Mouse (Mus musculus) embryo, embryonic 10 days (tissue): ENCODE results near the gene Snapc5.
"Not testable (repeated sequence)": the region's sequence is repeated elsewhere in the genome, so short reads cannot be mapped to it uniquely, and the experiment has no call there.

Experiments
- DNase-seq: peaks from one replicate; pipeline ENCODE4 v3.0.0-alpha.2; 2015; ENCODE audit warnings: low spot score

The Snapc5 gene

DNA sequence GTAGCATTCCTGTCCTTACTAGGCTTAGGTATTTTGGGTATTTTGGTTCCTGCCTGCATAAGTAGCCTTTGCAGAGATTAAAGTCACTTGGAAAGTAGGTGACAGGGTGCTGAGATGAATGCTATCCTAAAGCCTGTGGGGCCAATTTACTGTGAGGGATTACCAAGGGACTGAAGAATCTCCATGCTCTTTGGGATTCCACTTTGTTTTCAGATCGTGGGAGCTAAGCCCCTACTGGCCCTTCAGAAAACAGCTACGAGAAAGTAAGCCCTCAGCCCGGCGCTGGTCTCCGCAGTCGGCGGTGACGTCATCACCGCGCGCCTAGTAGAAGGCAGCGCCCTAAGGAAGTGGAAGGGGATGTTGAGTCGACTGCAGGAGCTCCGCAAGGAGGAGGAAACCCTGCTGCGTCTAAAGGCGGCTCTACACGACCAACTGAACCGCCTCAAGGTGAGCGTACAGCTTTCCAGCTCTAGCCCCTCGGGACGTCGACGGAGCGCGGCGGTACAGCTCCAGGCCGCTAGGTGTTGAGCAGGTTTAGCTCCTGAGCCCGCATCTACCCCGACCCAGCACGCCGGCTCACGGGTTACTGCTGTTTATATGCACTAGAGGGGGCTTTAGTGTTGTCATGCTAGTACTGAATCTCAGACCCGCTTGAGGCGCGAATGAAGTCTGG is at the start of gene Snapc5:
TSS of gene Snapc5 (plus strand) at position 301 of the 673 bp plus-strand sequence.
- DNase-seq, result peak; percentile 98

DNA sequence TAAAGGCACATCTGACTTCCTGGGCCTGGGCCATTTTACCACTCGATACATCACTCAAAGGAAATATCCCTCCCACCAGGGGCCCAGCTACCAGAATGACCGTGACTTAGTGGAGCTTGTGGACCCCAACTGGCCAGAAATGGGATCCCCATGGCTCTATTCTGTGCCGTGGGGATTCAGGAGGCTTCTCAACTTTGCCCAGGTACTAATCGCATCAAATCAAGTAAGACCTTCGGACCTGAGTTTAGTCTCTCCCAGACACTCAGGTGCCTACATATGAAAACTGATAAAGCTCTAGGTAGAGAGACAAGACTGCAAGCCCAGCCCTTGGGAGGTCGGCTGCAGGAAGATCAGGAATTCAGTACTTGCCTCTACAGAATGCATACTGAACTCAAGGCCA is 47.5 kb upstream of the Snapc5 start:
- DNase-seq, result no peak

DNA sequence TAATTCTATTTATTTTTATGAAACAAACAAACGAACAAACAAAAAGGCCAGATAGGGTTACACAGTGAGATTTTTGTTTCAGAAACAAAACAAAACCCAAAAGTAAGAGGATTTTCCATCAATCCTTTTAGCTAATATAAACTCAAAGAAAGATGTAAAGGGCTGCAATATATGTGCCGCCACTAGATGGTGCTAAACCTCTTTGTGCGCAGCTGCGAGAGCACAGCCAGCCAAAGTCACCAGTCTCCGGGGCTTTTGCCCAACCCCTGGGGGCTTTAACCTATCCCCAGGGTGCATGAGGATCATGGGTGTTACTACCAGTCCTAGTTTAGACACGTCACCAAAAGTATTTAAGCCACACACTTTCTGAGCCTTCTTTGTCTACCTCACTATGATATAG is 40.2 kb upstream of the Snapc5 start:
- DNase-seq, result peak; percentile 23

- DNase-seq, result no peak
Observed at GRCm38 (mm10) chr9:64139879-64140278, 39.2 kb upstream of the Snapc5 start.

DNA sequence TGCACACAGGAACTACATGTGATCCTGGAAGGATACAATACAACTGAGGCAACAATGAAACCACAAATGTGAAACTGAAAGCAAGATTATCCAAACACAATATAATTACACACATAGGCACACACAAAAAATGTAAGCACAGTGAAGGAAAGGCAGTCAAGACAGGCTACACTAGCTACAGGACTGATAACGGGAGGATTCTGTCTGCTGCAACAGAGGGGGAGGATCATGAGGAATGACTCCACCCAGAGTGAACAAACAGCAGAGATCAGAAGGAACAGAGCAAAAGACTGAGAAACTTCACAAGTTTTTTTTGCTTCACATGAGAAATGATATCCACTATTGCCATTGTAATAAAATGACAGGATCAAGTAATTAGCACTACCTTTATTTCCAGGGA is 22.4 kb upstream of the Snapc5 start:
- no peak for DNase-seq

DNA sequence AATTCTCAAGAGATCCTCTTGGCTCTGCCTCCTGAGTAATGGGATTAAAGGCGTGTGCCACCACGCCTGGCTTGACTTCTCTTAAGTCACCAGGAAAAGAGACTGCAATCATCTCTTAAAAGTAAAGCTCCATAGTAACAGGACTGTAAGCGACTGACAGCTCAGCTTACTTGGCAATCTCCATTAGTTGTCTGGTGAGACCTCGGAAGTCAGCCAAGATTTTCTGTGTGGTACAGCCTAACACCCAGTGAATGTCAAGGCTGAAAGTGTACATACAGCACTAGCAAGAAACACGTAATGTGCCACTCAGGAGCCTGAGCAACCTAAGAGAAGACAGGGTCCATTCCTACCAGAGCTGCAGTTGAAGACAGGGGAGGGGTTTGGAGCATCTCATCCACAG is 18.6 kb upstream of the Snapc5 start:
- no peak for DNase-seq

- DNase-seq, result not testable (repeated sequence)
Observed at GRCm38 (mm10) chr9:64169967-64170366, 9.1 kb upstream of the Snapc5 start.

DNA sequence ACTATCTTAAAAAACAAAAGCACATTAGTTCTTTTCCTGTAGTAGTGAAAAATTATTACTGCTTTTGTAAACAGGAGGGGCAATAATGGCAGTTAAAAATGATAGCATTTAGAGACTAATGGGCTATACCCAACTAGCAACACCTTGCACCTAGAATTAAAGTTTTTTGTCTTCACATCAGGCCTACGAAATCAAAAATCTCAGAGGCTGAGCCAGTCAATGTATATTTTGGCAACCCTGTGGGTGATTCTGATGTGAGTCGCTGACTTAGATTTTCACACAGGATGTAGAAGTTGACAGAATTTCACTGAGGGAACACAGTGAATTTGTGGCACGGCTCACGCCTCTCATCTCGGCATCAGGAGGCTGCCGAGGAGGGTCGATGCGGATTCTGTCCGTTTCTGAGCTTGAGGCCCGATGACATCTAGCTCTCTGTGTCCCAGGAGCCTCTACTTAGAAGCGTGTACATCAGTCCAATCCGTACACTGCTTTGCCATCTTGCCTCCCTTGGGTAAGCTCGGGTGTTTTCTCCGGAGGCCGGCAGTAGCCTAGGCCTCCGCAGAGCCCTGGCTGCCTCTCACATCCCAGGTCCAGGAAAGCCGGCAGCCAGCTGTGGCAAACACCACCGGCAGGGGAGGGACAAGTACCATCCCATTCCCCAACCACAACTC is 6.8 kb upstream of the Snapc5 start:
- DNase-seq, result no peak

- DNase-seq, result peak; percentile 93
Observed at GRCm38 (mm10) chr9:64172816-64173665, 6.0 kb upstream of the Snapc5 start, which contains the start of the genes Zwilch and Rpl4. Gene Zwilch, minus strand, starts transcription at chr9:64173104. Gene Rpl4, plus strand, starts transcription at chr9:64173375.

DNA sequence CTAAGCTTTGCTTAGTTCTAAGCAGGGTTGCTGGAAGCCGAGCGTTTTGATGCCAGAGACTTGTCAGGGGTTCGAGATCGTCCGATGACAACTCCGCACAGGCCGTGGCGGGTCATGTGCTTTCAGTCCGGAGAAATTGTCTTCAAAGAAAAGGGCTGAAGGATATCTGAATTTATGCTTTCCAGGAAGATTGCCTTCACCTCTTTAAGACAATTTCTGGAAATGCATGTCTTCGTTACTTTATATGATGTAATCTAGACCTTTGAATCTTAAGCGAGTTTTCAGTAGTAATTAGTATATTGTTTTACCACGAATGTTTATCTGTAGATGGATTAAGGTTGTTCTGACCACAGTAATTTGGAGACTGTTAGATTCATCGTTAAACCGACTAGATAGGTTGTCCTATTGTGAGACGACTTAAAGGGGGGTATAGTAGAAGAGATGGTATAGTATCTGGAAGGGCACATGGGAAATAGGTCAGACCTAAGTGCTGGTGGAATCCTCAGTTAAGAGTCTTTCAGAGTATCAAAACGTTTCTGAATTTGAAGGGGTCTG is 5.3 kb upstream of the Snapc5 start:
- DNase-seq, result no peak

GRCm38 (mm10) chr9:64174341-64174740 is 4.7 kb upstream of the Snapc5 start:
- no peak for DNase-seq

DNA sequence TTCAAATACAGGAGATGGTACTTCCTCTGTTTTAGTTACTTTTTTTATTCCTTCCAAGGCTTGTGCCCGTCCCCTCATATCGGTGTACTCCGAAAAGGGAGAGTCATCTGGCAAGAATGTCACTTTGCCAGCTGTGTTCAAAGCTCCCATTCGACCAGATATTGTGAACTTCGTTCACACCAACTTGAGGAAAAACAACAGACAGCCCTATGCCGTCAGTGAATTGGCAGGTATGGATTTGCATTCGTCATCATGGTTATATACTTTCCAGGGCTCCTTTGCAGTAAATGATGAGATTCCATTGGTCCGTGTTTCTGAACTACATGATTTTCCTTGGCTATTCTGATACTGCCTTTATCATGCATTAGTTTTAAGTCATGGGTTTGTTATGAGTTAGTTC is 4.3 kb upstream of the Snapc5 start:
- DNase-seq, result no peak

DNA sequence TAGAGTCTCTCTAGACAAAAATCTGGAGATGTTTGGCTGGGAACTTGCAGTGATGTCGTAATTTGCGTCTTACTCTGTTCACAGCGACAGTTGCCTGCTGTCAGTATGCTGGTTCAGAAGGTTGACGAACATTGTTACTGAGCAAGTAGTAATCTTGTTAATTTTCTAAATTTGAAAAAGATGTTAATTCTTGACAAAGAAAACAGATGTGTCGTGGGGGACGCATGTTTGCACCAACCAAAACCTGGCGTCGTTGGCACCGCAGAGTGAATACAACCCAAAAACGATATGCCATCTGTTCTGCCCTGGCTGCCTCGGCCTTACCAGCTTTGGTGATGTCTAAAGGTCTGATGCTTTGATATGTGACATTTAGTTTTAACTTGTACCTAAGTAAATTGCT is 3.7 kb upstream of the Snapc5 start:
- no peak for DNase-seq

- peak; percentile 77 for DNase-seq
Observed at GRCm38 (mm10) chr9:64178610-64178973, 482 bp upstream of the Snapc5 start.

DNA sequence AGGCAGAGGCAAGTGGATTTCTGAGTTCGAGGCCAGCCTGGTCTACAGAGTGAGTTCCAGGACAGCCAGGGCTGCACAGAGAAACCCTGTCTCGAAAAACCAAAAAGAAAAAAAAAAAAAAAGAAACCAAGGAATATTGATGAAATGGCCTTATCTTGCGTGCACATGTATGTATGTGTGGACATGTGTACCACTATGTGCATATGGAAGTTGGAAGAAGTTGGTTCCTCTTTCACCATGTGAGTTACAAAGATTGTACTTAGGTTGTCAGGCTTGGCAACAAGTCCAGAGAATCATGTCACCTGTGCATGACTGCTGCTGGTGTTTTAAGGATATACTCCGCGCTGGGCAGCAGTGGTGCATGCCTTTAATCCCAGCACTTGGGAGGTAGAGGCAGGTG is 4.2 kb downstream of the Snapc5 start:
- DNase-seq, result not testable (repeated sequence)

DNA sequence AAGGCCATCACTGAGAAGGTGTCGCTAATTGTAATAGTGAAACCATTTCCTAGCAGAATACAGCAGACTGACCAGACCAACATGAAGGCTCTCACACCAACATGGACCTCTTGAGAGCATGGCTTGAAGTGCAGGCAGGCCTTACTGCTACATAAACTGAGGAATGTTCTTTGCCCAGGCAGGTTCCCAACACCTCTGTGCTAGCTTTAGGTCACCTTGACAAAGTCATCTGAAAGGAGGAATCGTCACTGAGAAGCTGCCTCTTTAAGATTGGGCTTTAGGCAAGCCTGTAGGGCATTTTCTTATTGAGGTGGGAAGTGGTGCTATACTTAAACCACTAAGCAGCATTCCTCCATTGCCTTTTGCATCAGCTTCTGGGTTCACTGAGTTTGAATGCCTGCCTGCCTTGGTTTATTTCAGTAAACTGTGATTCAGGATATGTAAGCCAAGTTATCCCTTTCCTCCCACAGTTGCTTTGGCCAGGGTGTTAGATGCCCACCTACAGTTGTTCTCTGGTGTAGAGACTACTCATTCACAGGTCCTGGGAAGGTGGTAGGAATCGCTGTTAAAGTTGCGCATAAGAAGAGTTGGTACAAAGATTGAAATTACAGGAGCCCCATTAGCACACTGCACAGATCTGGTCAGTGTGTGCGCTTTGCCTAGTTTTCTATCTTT is 5.2 kb downstream of the Snapc5 start:
- no peak for DNase-seq

DNA sequence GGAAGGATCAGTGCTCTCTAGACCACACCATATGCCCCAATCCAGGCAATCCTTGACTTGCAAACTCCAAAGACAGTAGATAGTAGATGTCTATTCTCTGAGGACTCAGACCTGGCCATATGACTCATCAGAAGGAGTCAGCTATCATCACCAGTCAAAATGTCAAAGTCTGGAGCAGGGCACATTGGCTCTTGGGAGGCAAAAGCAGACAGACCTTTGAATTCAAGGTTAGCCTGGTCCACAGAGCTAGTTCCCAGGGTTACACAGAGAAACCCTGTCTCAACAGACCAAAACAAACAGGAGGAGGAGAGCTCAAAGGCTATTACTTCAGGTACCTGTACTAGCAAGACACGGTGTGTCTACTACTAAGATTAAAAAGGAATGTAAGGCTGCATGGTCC is 14.8 kb downstream of the Snapc5 start:
- no peak for DNase-seq

DNA sequence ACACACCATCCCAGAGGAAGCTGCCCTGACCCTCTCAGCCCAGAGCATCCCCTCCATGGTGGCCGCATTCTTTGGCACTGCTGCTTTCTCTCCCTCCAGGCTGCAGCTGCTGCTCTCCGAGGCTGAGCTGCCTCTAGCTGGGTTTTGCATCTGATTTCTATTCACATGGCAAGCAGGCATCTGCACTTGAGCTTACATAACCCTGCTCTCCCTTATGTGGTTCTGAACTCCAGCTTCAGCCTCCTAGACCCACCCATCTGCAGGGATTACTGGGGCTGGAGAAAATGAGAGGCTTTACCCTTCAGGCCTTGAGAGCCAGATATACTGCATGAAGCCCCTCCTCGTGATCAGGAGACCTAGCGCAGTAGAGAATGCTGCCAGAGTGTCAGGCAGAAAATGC is 16.5 kb downstream of the Snapc5 start:
- DNase-seq, result no peak

- DNase-seq, result no peak
Observed at GRCm38 (mm10) chr9:64197524-64197923, 18.4 kb downstream of the Snapc5 start.

DNA sequence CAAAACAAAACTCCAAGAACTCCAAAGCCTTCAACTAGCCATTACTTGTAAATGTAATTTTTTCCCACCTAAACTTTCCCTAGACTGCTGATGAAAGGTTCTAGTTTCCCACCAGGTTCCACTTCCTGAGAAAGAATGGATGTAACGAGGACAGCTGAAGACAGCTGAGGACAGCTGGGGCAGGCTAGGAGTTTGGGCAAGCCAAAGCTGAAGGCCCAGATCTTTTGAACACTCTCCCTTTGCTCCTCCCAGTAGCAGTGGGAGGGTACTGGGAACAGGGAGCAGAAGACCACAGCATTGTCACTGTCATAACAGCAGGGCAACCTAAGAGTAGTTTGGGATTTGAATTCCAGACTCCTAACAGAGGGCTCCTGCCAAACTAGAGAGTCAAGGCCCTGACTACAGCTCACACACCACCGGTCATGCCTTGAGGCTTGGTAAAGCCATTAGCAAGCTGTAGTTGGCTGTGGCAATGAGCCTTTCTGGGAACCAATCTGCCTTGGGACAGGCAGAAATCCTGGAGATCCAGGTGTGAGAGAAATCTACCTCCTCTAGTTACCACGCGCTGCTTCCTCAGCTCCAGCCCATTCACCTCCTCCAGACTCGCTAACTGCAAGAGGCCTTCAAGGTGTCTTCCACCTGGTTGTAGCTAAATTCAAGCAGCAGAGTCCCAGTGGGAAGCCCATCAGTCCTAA is 19.1 kb downstream of the Snapc5 start:
- no peak for DNase-seq

- DNase-seq, result not testable (repeated sequence)
Observed at GRCm38 (mm10) chr9:64198763-64199418, 19.8 kb downstream of the Snapc5 start.
